Mouse (Mus musculus) hindbrain, embryonic 15.5 days (tissue): ENCODE data around the gene Cryab. TPM values are rescaled to one million over a fixed set of nuclear protein-coding genes. Genes with fewer than 3 reads are reported as not detected.

Experiments
- polyA plus RNA-seq: library from polyadenylated mRNA; unstranded; fragments of >200 nt; fragmentation: Nextera tagmentation; extraction: Ambion mirVana; gene quantifications from 2 replicates; pipeline ENCODE4 v1.2.1, GENCODE M21; 2015

The Cryab gene
- polyA plus RNA-seq, 1 experiment from 2014 or later = 13.3 TPM

Other genes starting within 250 kb of the Cryab start
- 108 TPM in 2 replicates for gene Pts, start 222.6 kb upstream of the Cryab start, polyA plus RNA-seq
- gene Il18, start 196.5 kb upstream of the Cryab start, polyA plus RNA-seq = 17.2 and 26.3 TPM in 2 replicates
- 0.47 and 0.60 TPM in 2 replicates for gene Bco2, start 196.1 kb upstream of the Cryab start, polyA plus RNA-seq
- 0.17 TPM in 1 of 2 replicates, not detected in the other for gene Tex12, start 190.0 kb upstream of the Cryab start, polyA plus RNA-seq
- 263 and 265 TPM in 2 replicates for gene Sdhd, start 147.5 kb upstream of the Cryab start, polyA plus RNA-seq
- 341 and 392 TPM in 2 replicates for gene Timm8b, start 147.4 kb upstream of the Cryab start, polyA plus RNA-seq
- gene Pih1d2, start 134.0 kb upstream of the Cryab start, polyA plus RNA-seq = 5.1 and 6.5 TPM in 2 replicates
- gene Nkapd1, start 133.9 kb upstream of the Cryab start, polyA plus RNA-seq = 17.9 and 18.4 TPM in 2 replicates
- 51.7 and 52.4 TPM in 2 replicates for gene Dlat, start 91.5 kb upstream of the Cryab start, polyA plus RNA-seq
- 31.3 and 31.7 TPM in 2 replicates for gene Dixdc1, start 11.8 kb upstream of the Cryab start, polyA plus RNA-seq
- 1.7 and 2.0 TPM in 2 replicates for gene 2310030G06Rik, start 4.8 kb upstream of the Cryab start, polyA plus RNA-seq
- 1.6 and 1.8 TPM in 2 replicates for gene Hspb2, start 1.0 kb downstream of the Cryab start, polyA plus RNA-seq
- gene Fdxacb1, start 16.9 kb downstream of the Cryab start, polyA plus RNA-seq = 11.1 and 11.3 TPM in 2 replicates
- 60.5 and 60.6 TPM in 2 replicates for gene Alg9, start 23.7 kb downstream of the Cryab start, polyA plus RNA-seq
- gene 1110032A03Rik, start 24.2 kb downstream of the Cryab start, polyA plus RNA-seq = 55.0 and 55.3 TPM in 2 replicates
- gene Ppp2r1b, start 94.0 kb downstream of the Cryab start, polyA plus RNA-seq = 43.8 and 44.8 TPM in 2 replicates